Mouse (Mus musculus) embryonic facial prominence, embryonic 12.5 days (tissue): ENCODE measurements around the gene Prmt9. TPM values are rescaled to one million over a fixed set of nuclear protein-coding genes. Genes with fewer than 3 reads are reported as not detected.
A peak's percentile ranks its signal among the peaks of the same experiment; 100 is the strongest.

Experiments
- ATAC-seq: fragments of 200-750 bp; cut with Nextera tagmentation; 2 replicates; pipeline ENCODE4 v1.8.0; 2017; ENCODE audit not compliant: insufficient number of reproducible peaks, insufficient read depth, low FRiP score, low TSS enrichment
- H3K27ac ChIP-seq: fragments of 300-500 bp; sonication (generic); 2 replicates; pipeline ENCODE4 v1.5.1; 2016; ENCODE audit warnings: mild to moderate bottlenecking
- H3K27me3 ChIP-seq: fragments of 300-500 bp; sonication (generic); 2 replicates; pipeline ENCODE4 v1.6.1; 2016; ENCODE audit warnings: mild to moderate bottlenecking, moderate library complexity
- H3K36me3 ChIP-seq: fragments of 300-500 bp; sonication (generic); 2 replicates; pipeline ENCODE4 v1.6.1; 2016; ENCODE audit warnings: mild to moderate bottlenecking
- H3K4me1 ChIP-seq: fragments of 300-500 bp; sonication (generic); 2 replicates; pipeline ENCODE4 v1.6.1; 2016
- H3K4me2 ChIP-seq: fragments of 300-500 bp; sonication (generic); replicated peaks from 2 replicates; pipeline ENCODE4 v1.6.1; 2016; ENCODE audit warnings: mild to moderate bottlenecking, moderate library complexity
- H3K4me3 ChIP-seq: fragments of 300-500 bp; sonication (generic); 2 replicates; pipeline ENCODE4 v1.5.1; 2016; ENCODE audit warnings: mild to moderate bottlenecking
- H3K9ac ChIP-seq: fragments of 300-500 bp; sonication (generic); 2 replicates; pipeline ENCODE4 v1.6.1; 2016; ENCODE audit warnings: mild to moderate bottlenecking, moderate library complexity
- H3K9me3 ChIP-seq: fragments of 300-500 bp; sonication (generic); 2 replicates; pipeline ENCODE4 v1.6.1; 2016; ENCODE audit warnings: mild to moderate bottlenecking, moderate library complexity
- WGBS: fragments of 180-500 bp; shearing (Covaris S2); methylation state at CpG from one replicate; pipeline ENCODE4 v1.1.7; 2016; 5-methylcytosine and 5-hydroxymethylcytosine counted together
- polyA plus RNA-seq: library from polyadenylated mRNA; unstranded; fragments of >200 nt; fragmentation: Nextera tagmentation; extraction: Ambion mirVana; gene quantifications from 2 replicates; pipeline ENCODE4 v1.2.1, GENCODE M21; 2016

Gene Prmt9
- polyA plus RNA-seq, 1 experiment from 2014 or later = 25.0 TPM

- under 1% methylated on average over 83 of the region's 95 CpGs for WGBS
- no peaks in the 10 kb centered on the region for H3K27me3 ChIP-seq
- no peaks in the 10 kb centered on the region for H3K9me3 ChIP-seq
Observed at GRCm38 (mm10) chr8:77517301-77518200, 31.6 kb upstream of the Prmt9 start, which contains the start of gene Arhgap10. Arhgap10 (minus strand) TSS chr8:77517953.

GRCm38 (mm10) chr8:77518201-77519115, 30.7 kb upstream of the Prmt9 start:
- Histone ChIP-seq H3K36me3 (no peaks in the 10 kb centered on the region), H3K4me3 (peak overlapping the region; percentile 73), H3K4me2 (peak overlapping the region; percentile 80), H3K27ac (peak overlapping the region; percentile 86), H3K9me3 (no peaks in the 10 kb centered on the region), H3K4me1 (peaks cover 33% of the 10 kb centered on the region), H3K9ac (peak overlapping the region; percentile 72), H3K27me3 (no peaks in the 10 kb centered on the region)
- 5% methylated on average over 33 of the region's 33 CpGs for WGBS
- peak; percentile 8; the same call in 1 of the 2 replicates for ATAC-seq

More at GRCm38 (mm10) chr8:77517301-77518200, 31.6 kb upstream of the Prmt9 start, which contains the start of gene Arhgap10:
- Histone ChIP-seq H3K9ac (peak within 1 kb of the TSS; percentile 72), H3K27ac (peak within 1 kb of the TSS; percentile 86), H3K4me3 (peak within 1 kb of the TSS; percentile 73), H3K36me3 (no peaks in the 10 kb centered on the region), H3K4me1 (peaks cover 41% of the 10 kb centered on the region), H3K4me2 (peak within 1 kb of the TSS; percentile 80)
- ATAC-seq = peak; percentile 90

GRCm38 (mm10) chr8:77520601-77521000, 28.6 kb upstream of the Prmt9 start:
- Histone ChIP-seq H3K27ac (no peak overlapping the region), H3K27me3 (no peaks in the 10 kb centered on the region), H3K4me1 (peaks cover 21% of the 10 kb centered on the region), H3K9ac (no peak overlapping the region), H3K9me3 (no peaks in the 10 kb centered on the region), H3K36me3 (no peaks in the 10 kb centered on the region), H3K4me3 (no peak overlapping the region), H3K4me2 (no peak overlapping the region)
- WGBS = 93% methylated on average over 4 of the region's 4 CpGs
- ATAC-seq = no peak

- Histone ChIP-seq H3K4me1 (peaks cover 15% of the 10 kb centered on the region), H3K27ac (no peak overlapping the region), H3K4me3 (no peak overlapping the region), H3K4me2 (no peak overlapping the region), H3K9me3 (no peaks in the 10 kb centered on the region), H3K9ac (no peak overlapping the region), H3K36me3 (no peaks in the 10 kb centered on the region), H3K27me3 (no peaks in the 10 kb centered on the region)
- no peak for ATAC-seq
- WGBS = 75% methylated on average over 8 of the region's 8 CpGs
Observed at GRCm38 (mm10) chr8:77521028-77521785, 28.0 kb upstream of the Prmt9 start.

- Histone ChIP-seq H3K27me3 (no peaks in the 10 kb centered on the region), H3K4me2 (no peak overlapping the region), H3K9ac (no peak overlapping the region), H3K36me3 (no peaks in the 10 kb centered on the region), H3K4me3 (no peak overlapping the region), H3K27ac (no peak overlapping the region), H3K4me1 (peaks cover 8% of the 10 kb centered on the region), H3K9me3 (no peaks in the 10 kb centered on the region)
- no peak for ATAC-seq
- 87% methylated on average over 8 of the region's 8 CpGs for WGBS
Observed at GRCm38 (mm10) chr8:77522984-77523383, 26.2 kb upstream of the Prmt9 start.

GRCm38 (mm10) chr8:77524018-77524615, 25.1 kb upstream of the Prmt9 start:
- no peak overlapping the region for H3K27ac ChIP-seq
- WGBS = 85% methylated on average over 14 of the region's 14 CpGs

GRCm38 (mm10) chr8:77524906-77525305, 24.3 kb upstream of the Prmt9 start:
- no peaks in the 10 kb centered on the region for H3K4me1 ChIP-seq
- H3K27me3 ChIP-seq = no peaks in the 10 kb centered on the region
- no peak overlapping the region for H3K9ac ChIP-seq
- H3K4me2 ChIP-seq = no peak overlapping the region
- H3K9me3 ChIP-seq = no peaks in the 10 kb centered on the region
- no peak for ATAC-seq
- H3K27ac ChIP-seq = no peak overlapping the region
- H3K4me3 ChIP-seq = no peak overlapping the region
- 94% methylated on average over 2 of the region's 2 CpGs for WGBS
- no peaks in the 10 kb centered on the region for H3K36me3 ChIP-seq

More at GRCm38 (mm10) chr8:77524018-77524615, 25.1 kb upstream of the Prmt9 start:
- Histone ChIP-seq H3K4me2 (no peak overlapping the region), H3K9me3 (no peaks in the 10 kb centered on the region), H3K9ac (no peak overlapping the region), H3K36me3 (no peaks in the 10 kb centered on the region), H3K27me3 (no peaks in the 10 kb centered on the region), H3K4me3 (no peak overlapping the region), H3K4me1 (peaks cover under 1% of the 10 kb centered on the region; the same call in 1 of the 2 replicates)
- ATAC-seq = no peak

- Histone ChIP-seq H3K9me3 (no peaks in the 10 kb centered on the region), H3K4me2 (no peak overlapping the region), H3K9ac (no peak overlapping the region), H3K4me3 (no peak overlapping the region), H3K27me3 (no peaks in the 10 kb centered on the region), H3K27ac (no peak overlapping the region), H3K4me1 (no peaks in the 10 kb centered on the region), H3K36me3 (no peaks in the 10 kb centered on the region)
- WGBS = 71% methylated on average over 8 of the region's 8 CpGs
- ATAC-seq = no peak
Observed at GRCm38 (mm10) chr8:77526130-77526529, 23.1 kb upstream of the Prmt9 start.

- 67% methylated on average over 8 of the region's 8 CpGs for WGBS
- Histone ChIP-seq H3K4me1 (no peaks in the 10 kb centered on the region), H3K27ac (no peak overlapping the region), H3K4me3 (no peak overlapping the region), H3K36me3 (no peaks in the 10 kb centered on the region), H3K27me3 (no peaks in the 10 kb centered on the region), H3K4me2 (no peak overlapping the region), H3K9me3 (no peaks in the 10 kb centered on the region), H3K9ac (no peak overlapping the region)
- ATAC-seq = no peak
Observed at GRCm38 (mm10) chr8:77534358-77534992, 14.7 kb upstream of the Prmt9 start.

GRCm38 (mm10) chr8:77535026-77535595, 14.1 kb upstream of the Prmt9 start:
- WGBS = 88% methylated on average over 5 of the region's 5 CpGs
- no peak for ATAC-seq
- H3K4me3 ChIP-seq = no peak overlapping the region

More at GRCm38 (mm10) chr8:77535026-77535595, 14.1 kb upstream of the Prmt9 start:
- Histone ChIP-seq H3K27me3 (no peaks in the 10 kb centered on the region), H3K36me3 (no peaks in the 10 kb centered on the region), H3K4me1 (no peaks in the 10 kb centered on the region), H3K27ac (no peak overlapping the region), H3K9ac (no peak overlapping the region), H3K9me3 (no peaks in the 10 kb centered on the region), H3K4me2 (no peak overlapping the region)
